Mouse (Mus musculus): Measurements from ENCODE around the gene Sco1.

- TF ChIP-seq CTCF (IDR thresholded peaks at IDR 0.05; ENCODE audit: borderline replicate concordance, insufficient read depth, low read length) (no peak), POLR2A (IDR thresholded peaks at IDR 0.05; ENCODE audit: low read depth, low read length) (no peak)
Observed at GRCm38 (mm10) chr11:67106973-67107372, 54.5 kb downstream of the Sco1 start.
